Mouse (Mus musculus) olfactory bulb, adult 2 months (tissue): Measurements from ENCODE around the gene Nav2. TPM values are rescaled to one million over a fixed set of nuclear protein-coding genes. Genes with fewer than 3 reads are reported as not detected.

ENCODE experiments used
- H3K27ac ChIP-seq: fragments of 200-500 bp; 2 replicates; pipeline ENCODE4 v1.5.1; 2012; ENCODE audit warnings: low read depth, low read length; ENCODE audit not compliant: insufficient read depth
- H3K4me1 ChIP-seq: fragments of 200-500 bp; 2 replicates; pipeline ENCODE4 v1.6.1; 2012; ENCODE audit warnings: low read length; ENCODE audit not compliant: control insufficient read depth, insufficient read depth
- H3K4me3 ChIP-seq: fragments of 200-500 bp; 2 replicates; pipeline ENCODE4 v1.5.1; 2012; ENCODE audit warnings: mild to moderate bottlenecking, low read depth, low read length, moderate library complexity; ENCODE audit not compliant: insufficient read depth
- CTCF ChIP-seq: fragments of 200-500 bp; IDR thresholded peaks from 2 replicates; pipeline ENCODE4 v1.5.1; 2012; ENCODE audit warnings: low read depth, mild to moderate bottlenecking, low read length, moderate library complexity; ENCODE audit not compliant: insufficient read depth
- POLR2A ChIP-seq: fragments of 200-500 bp; IDR thresholded peaks from 2 replicates; pipeline ENCODE4 v1.6.1; 2012; ENCODE audit warnings: mild to moderate bottlenecking, low read depth, low read length, moderate library complexity; ENCODE audit not compliant: insufficient read depth
- WGBS: fragments of 180-500 bp; shearing (Covaris S2); methylation state at CpG from one replicate; pipeline ENCODE4 v1.1.7; 2018; 5-methylcytosine and 5-hydroxymethylcytosine counted together
- polyA plus RNA-seq: library from polyadenylated mRNA; stranded (reverse); fragments of >200 nt; gene quantifications from 2 replicates; pipeline ENCODE4 v1.2.4, GENCODE M21; 2012; ENCODE audit warnings: low replicate concordance; ENCODE audit not compliant: missing spikeins, insufficient read depth, insufficient read length

Gene Nav2
- polyA plus RNA-seq, 1 experiment = 57.3 TPM

- H3K4me1 ChIP-seq = peaks cover 21% of the 10 kb centered on the region
- H3K27ac ChIP-seq = no peak overlapping the region
- no peak overlapping the region for H3K4me3 ChIP-seq
- no peak for TF ChIP-seq CTCF
- TF ChIP-seq POLR2A = no peak
- WGBS = 93% methylated on average over 3 of the region's 3 CpGs
Observed at GRCm38 (mm10) chr7:49094531-49094930, 186.0 kb downstream of the Nav2 start.

- H3K4me3 ChIP-seq = no peak overlapping the region
- WGBS = 49% methylated on average over 1 of the region's 1 CpGs
- H3K4me1 ChIP-seq = peaks cover 2% of the 10 kb centered on the region
- no peak overlapping the region for H3K27ac ChIP-seq
- TF ChIP-seq CTCF (no peak), POLR2A (no peak)
Observed at GRCm38 (mm10) chr7:49101291-49101690, 192.8 kb downstream of the Nav2 start.

GRCm38 (mm10) chr7:49102223-49102622 is 193.7 kb downstream of the Nav2 start:
- WGBS = 87% methylated on average over 3 of the region's 3 CpGs
- no peak overlapping the region for H3K4me3 ChIP-seq
- no peak for TF ChIP-seq POLR2A
- TF ChIP-seq CTCF = no peak
- no peak overlapping the region for H3K27ac ChIP-seq
- H3K4me1 ChIP-seq = no peaks in the 10 kb centered on the region; the same call in 1 of the 2 replicates

- Histone ChIP-seq H3K27ac (no peak overlapping the region), H3K4me1 (no peaks in the 10 kb centered on the region; the same call in 1 of the 2 replicates), H3K4me3 (no peak overlapping the region)
- 79% methylated on average over 8 of the region's 8 CpGs for WGBS
- no peak for TF ChIP-seq POLR2A
- no peak for TF ChIP-seq CTCF
Observed at GRCm38 (mm10) chr7:49104376-49104775, 195.9 kb downstream of the Nav2 start.

GRCm38 (mm10) chr7:49104793-49105192 is 196.3 kb downstream of the Nav2 start:
- no peak overlapping the region for H3K27ac ChIP-seq
- WGBS = 71% methylated on average over 1 of the region's 1 CpGs
- H3K4me1 ChIP-seq = no peaks in the 10 kb centered on the region; the same call in 1 of the 2 replicates
- H3K4me3 ChIP-seq = no peak overlapping the region
- no peak for TF ChIP-seq POLR2A
- TF ChIP-seq CTCF = no peak

- H3K4me1 ChIP-seq = no peaks in the 10 kb centered on the region; the same call in 1 of the 2 replicates
- no peak overlapping the region for H3K27ac ChIP-seq
- H3K4me3 ChIP-seq = no peak overlapping the region
- 67% methylated on average over 2 of the region's 2 CpGs for WGBS
- TF ChIP-seq POLR2A (no peak), CTCF (no peak)
Observed at GRCm38 (mm10) chr7:49105501-49105900, 197.0 kb downstream of the Nav2 start.

GRCm38 (mm10) chr7:49108076-49108475 is 199.6 kb downstream of the Nav2 start:
- H3K4me3 ChIP-seq = no peak overlapping the region
- no peaks in the 10 kb centered on the region; the same call in 1 of the 2 replicates for H3K4me1 ChIP-seq
- WGBS = 91% methylated on average over 5 of the region's 5 CpGs
- H3K27ac ChIP-seq = no peak overlapping the region
- TF ChIP-seq CTCF (no peak), POLR2A (no peak)

- 56% methylated on average over 8 of the region's 8 CpGs for WGBS
- Histone ChIP-seq H3K4me3 (no peak overlapping the region), H3K27ac (no peak overlapping the region), H3K4me1 (peaks cover 26% of the 10 kb centered on the region)
- no peak for TF ChIP-seq POLR2A
- no peak for TF ChIP-seq CTCF
Observed at GRCm38 (mm10) chr7:49119016-49119415, 210.5 kb downstream of the Nav2 start.

GRCm38 (mm10) chr7:49119794-49120487 is 211.4 kb downstream of the Nav2 start:
- no peak for TF ChIP-seq CTCF
- TF ChIP-seq POLR2A = no peak

More at GRCm38 (mm10) chr7:49119794-49120487, 211.4 kb downstream of the Nav2 start:
- Histone ChIP-seq H3K27ac (no peak overlapping the region), H3K4me3 (peak overlapping the region; percentile 17), H3K4me1 (peaks cover 26% of the 10 kb centered on the region)
- WGBS = 15% methylated on average over 20 of the region's 20 CpGs
